Mouse (Mus musculus) testis, postnatal 10 days (tissue): ENCODE data around the gene Dnah7c.

Experiments
- DNase-seq: peaks from one replicate; pipeline ENCODE4 v3.0.0; 2021; ENCODE audit warnings: low spot score

Dnah7c gene

GRCm38 (mm10) chr1:46854036-46854900 lies 428.9 kb downstream of the Dnah7c start:
- DNase-seq, result no peak

GRCm38 (mm10) chr1:46856498-46856897 lies 431.1 kb downstream of the Dnah7c start:
- no peak for DNase-seq
